In the genomic region with DNA sequence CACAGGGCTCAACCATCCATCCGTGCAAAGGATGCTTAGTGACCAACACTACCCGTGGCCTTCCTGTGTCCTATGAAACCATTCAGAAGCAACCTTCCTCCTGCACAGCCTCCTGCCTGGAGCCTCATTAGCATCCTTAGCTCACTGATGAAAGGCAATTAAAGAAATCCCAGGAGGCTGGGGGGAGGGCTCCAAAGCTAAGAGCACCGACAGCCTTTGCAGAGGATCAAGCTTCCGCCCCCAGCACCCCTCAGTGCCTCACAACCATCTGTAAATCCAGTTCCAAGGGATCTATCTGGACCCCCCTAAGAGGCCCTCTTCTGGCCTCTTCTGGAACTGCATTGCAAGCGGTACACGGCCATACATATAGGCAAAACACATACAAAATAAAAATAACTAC, we compare ENCODE assay signal across 9 mouse cellular contexts. TPM values are rescaled to one million over a fixed set of nuclear protein-coding genes. Genes with fewer than 3 reads are reported as not detected.
DNase-seq lines count a peak whose midpoint lies in the region; ATAC-seq and TF ChIP-seq lines count a peak whose summit lies in the region.
"Had no signal": no experiment of that assay in that cellular context is flagged by ENCODE, and none has a peak within 500 bp of the region (broad histone marks: within the 10 kb centered on the region; RNA-seq: fewer than 3 reads in every experiment).

No protein-coding gene starts in this region.

- H3K4me1 ChIP-seq in intestine, postnatal 0 days (replicated peaks; ENCODE audit: control insufficient read depth, insufficient read depth, low read length): no peaks in the 10 kb centered on the region
- 0 out of 2 replicates have a peak, but pooled peaks cover 6% of the 10 kb centered on the region for H3K4me1 ChIP-seq in intestine, embryonic 16.5 days (ENCODE audit: control insufficient read depth, insufficient read depth, low read length)
- peaks cover 4% of the 10 kb centered on the region for H3K4me1 ChIP-seq in forebrain, embryonic 16.5 days (replicated peaks; ENCODE audit: control insufficient read depth, insufficient read depth, low read length)
- H3K4me1 ChIP-seq in midbrain, embryonic 13.5 days (replicated peaks): peaks cover 13% of the 10 kb centered on the region
- H3K4me1 ChIP-seq: megakaryocyte, embryonic 14.5 days had no signal

- H3K4me3 ChIP-seq in intestine, postnatal 0 days (ENCODE audit: low read depth, low read length): no peak overlapping the region
- H3K4me3 ChIP-seq in intestine, embryonic 16.5 days (ENCODE audit: low read length): no peak overlapping the region
- no peak overlapping the region for H3K4me3 ChIP-seq in forebrain, embryonic 16.5 days (replicated peaks; ENCODE audit: low read length)
- no peak overlapping the region for H3K4me3 ChIP-seq in midbrain, embryonic 13.5 days (replicated peaks)
- H3K4me3 ChIP-seq: megakaryocyte, embryonic 14.5 days had no signal

- H3K9me3 ChIP-seq in intestine, postnatal 0 days (ENCODE audit: control insufficient read depth): no peaks in the 10 kb centered on the region
- no peaks in the 10 kb centered on the region for H3K9me3 ChIP-seq in intestine, embryonic 16.5 days (ENCODE audit: control insufficient read depth, low read length)
- no peaks in the 10 kb centered on the region for H3K9me3 ChIP-seq in forebrain, embryonic 16.5 days (ENCODE audit: control insufficient read depth, low read length)
- H3K9me3 ChIP-seq in midbrain, embryonic 13.5 days: no peaks in the 10 kb centered on the region

- no peak overlapping the region for H3K27ac ChIP-seq in intestine, postnatal 0 days (ENCODE audit: low read depth, low read length)
- no peak overlapping the region for H3K27ac ChIP-seq in intestine, embryonic 16.5 days (ENCODE audit: low read length)
- H3K27ac ChIP-seq in forebrain, embryonic 16.5 days (ENCODE audit: low read length): no peak overlapping the region
- no peak overlapping the region for H3K27ac ChIP-seq in midbrain, embryonic 13.5 days

- H3K27me3 ChIP-seq in intestine, postnatal 0 days (replicated peaks; ENCODE audit: control insufficient read depth, insufficient read depth, low read length): no peaks in the 10 kb centered on the region
- H3K27me3 ChIP-seq in intestine, embryonic 16.5 days (replicated peaks; ENCODE audit: control insufficient read depth, insufficient read depth, low read length): no peaks in the 10 kb centered on the region
- no peaks in the 10 kb centered on the region for H3K27me3 ChIP-seq in forebrain, embryonic 16.5 days (replicated peaks; ENCODE audit: control insufficient read depth, insufficient read depth, low read length)
- no peaks in the 10 kb centered on the region for H3K27me3 ChIP-seq in midbrain, embryonic 13.5 days

- H3K9ac ChIP-seq in intestine, postnatal 0 days (ENCODE audit: low read depth, low read length): no peak overlapping the region
- H3K9ac ChIP-seq in intestine, embryonic 16.5 days (ENCODE audit: low read depth, low read length): no peak overlapping the region
- H3K9ac ChIP-seq in forebrain, embryonic 16.5 days (replicated peaks; ENCODE audit: low read depth, low read length): no peak overlapping the region
- H3K9ac ChIP-seq in midbrain, embryonic 13.5 days (replicated peaks): no peak overlapping the region

- TF ChIP-seq CTCF in intestine, postnatal 0 days (IDR thresholded peaks at IDR 0.05; ENCODE audit: low read depth): peak; percentile 34

- peak; percentile 74 for DNase-seq in ES-CJ7 (ENCODE audit: low read depth, low spot score)
- no peak for DNase-seq in ovary, postnatal 36 days (ENCODE audit: low spot score)
- DNase-seq in spleen, adult 12 weeks (ENCODE audit: low spot score): no peak
- no peak for DNase-seq in frontal cortex, postnatal 25 days (ENCODE audit: low spot score in 2 of 2)

- H3K36me3 ChIP-seq in intestine, postnatal 0 days (ENCODE audit: control insufficient read depth, insufficient read depth): no peaks in the 10 kb centered on the region
- H3K36me3 ChIP-seq in intestine, embryonic 16.5 days (ENCODE audit: control insufficient read depth, insufficient read depth, low read length): no peaks in the 10 kb centered on the region
- no peaks in the 10 kb centered on the region for H3K36me3 ChIP-seq in forebrain, embryonic 16.5 days (ENCODE audit: control insufficient read depth, insufficient read depth)
- H3K36me3 ChIP-seq in midbrain, embryonic 13.5 days: no peaks in the 10 kb centered on the region

- WGBS in intestine, postnatal 0 days: 77% methylated on average over 6 of the region's 6 CpGs
- 72% methylated on average over 6 of the region's 6 CpGs for WGBS in intestine, embryonic 16.5 days
- WGBS in forebrain, embryonic 16.5 days: 35% methylated on average over 6 of the region's 6 CpGs
- 40% methylated on average over 6 of the region's 6 CpGs for WGBS in midbrain, embryonic 13.5 days

- no peak for ATAC-seq in intestine, postnatal 0 days
- no peak for ATAC-seq in intestine, embryonic 16.5 days
- ATAC-seq in forebrain, embryonic 16.5 days: peak; percentile 51
- peak; percentile 63 for ATAC-seq in midbrain, embryonic 13.5 days

- no peak overlapping the region for H3K4me2 ChIP-seq in intestine, postnatal 0 days (replicated peaks; ENCODE audit: low read depth)
- no peak overlapping the region for H3K4me2 ChIP-seq in intestine, embryonic 16.5 days (ENCODE audit: low read depth, low read length)
- H3K4me2 ChIP-seq in forebrain, embryonic 16.5 days (ENCODE audit: low read length): no peak overlapping the region
- H3K4me2 ChIP-seq in midbrain, embryonic 13.5 days (replicated peaks): no peak overlapping the region

RNA-seq across cellular contexts. Expression of gene Sgms2, which starts 19.4 kb away (rescaled TPM):
- 37.9 and 39.1 TPM in 2 replicates for polyA plus RNA-seq in intestine, postnatal 0 days (2015; fragmentation: Nextera tagmentation; extraction: Ambion mirVana)
- polyA plus RNA-seq in intestine, embryonic 16.5 days (2015; fragmentation: Nextera tagmentation; extraction: Ambion mirVana): 18.4 and 19.9 TPM in 2 replicates
- polyA plus RNA-seq in forebrain, embryonic 16.5 days (2015; fragmentation: Nextera tagmentation; extraction: Ambion mirVana): 1.0 and 1.3 TPM in 2 replicates
- 0.61 and 0.71 TPM in 2 replicates for polyA plus RNA-seq in midbrain, embryonic 13.5 days (2015; fragmentation: Nextera tagmentation; extraction: Ambion mirVana)

Comparison
In these comparisons a context has a peak if more than half of its experiments do, and no peak if none do; other contexts are left out.
1. ATAC-seq: peak in forebrain, embryonic 16.5 days (single experiment) and midbrain, embryonic 13.5 days (single experiment); none in intestine, postnatal 0 days (single experiment) and intestine, embryonic 16.5 days (single experiment).